Mouse (Mus musculus): ENCODE measurements around the gene Znrf3. TPM values are rescaled to one million over a fixed set of nuclear protein-coding genes. Genes with fewer than 3 reads are reported as not detected.

Znrf3 gene
- polyA plus RNA-seq, 1 experiment from 2014 or later = 8.3 TPM

- Histone ChIP-seq H3K27me3 (no peaks in the 10 kb centered on the region), H3K9ac (no peak overlapping the region), H3K4me1 (peaks cover 7% of the 10 kb centered on the region; the same call in 1 of the 2 replicates), H3K36me3 (no peaks in the 10 kb centered on the region), H3K4me3 (no peak overlapping the region), H3K4me2 (replicated peaks) (no peak overlapping the region), H3K9me3 (replicated peaks) (no peaks in the 10 kb centered on the region), H3K27ac (no peak overlapping the region)
- WGBS = 95% methylated on average over 6 of the region's 6 CpGs
- ATAC-seq (ENCODE audit: low FRiP score) = no peak
Observed at GRCm38 (mm10) chr11:5325217-5325616, 119.4 kb downstream of the Znrf3 start.

- no peaks in the 10 kb centered on the region for H3K36me3 ChIP-seq
- H3K4me2 ChIP-seq (replicated peaks) = no peak overlapping the region
- WGBS = 36% methylated on average over 2 of the region's 2 CpGs
- H3K9me3 ChIP-seq (replicated peaks) = no peaks in the 10 kb centered on the region
- H3K4me3 ChIP-seq = no peak overlapping the region
- H3K27me3 ChIP-seq = no peaks in the 10 kb centered on the region
- no peak overlapping the region for H3K9ac ChIP-seq
- no peak overlapping the region for H3K27ac ChIP-seq
- peaks cover 7% of the 10 kb centered on the region; the same call in 1 of the 2 replicates for H3K4me1 ChIP-seq
- no peak for ATAC-seq (ENCODE audit: low FRiP score)
Observed at GRCm38 (mm10) chr11:5324296-5324695, 120.4 kb downstream of the Znrf3 start.

DNA sequence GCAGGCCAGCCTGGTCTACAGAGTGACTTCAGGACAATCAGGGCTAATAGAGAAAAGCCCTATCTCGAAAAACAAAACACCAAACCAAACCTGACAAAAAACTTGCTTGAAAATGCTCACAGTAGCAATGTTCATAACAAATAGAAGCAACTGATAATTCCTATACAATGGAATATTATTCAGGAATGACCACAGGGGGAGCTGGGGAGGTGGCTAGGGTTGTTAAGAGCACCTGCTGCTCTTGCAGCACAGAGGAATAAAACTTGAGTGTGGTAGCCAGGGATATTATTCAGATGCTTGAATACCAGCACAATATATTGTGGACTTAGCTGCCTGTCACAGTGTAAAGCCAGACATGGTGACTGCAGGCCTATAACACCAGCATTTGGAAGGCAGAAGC lies 123.0 kb downstream of the Znrf3 start:
- peaks cover 27% of the 10 kb centered on the region for H3K4me1 ChIP-seq
- H3K4me2 ChIP-seq (replicated peaks) = no peak overlapping the region
- 95% methylated on average over 1 of the region's 1 CpGs for WGBS
- no peaks in the 10 kb centered on the region for H3K9me3 ChIP-seq (replicated peaks)
- no peak overlapping the region for H3K9ac ChIP-seq
- H3K27ac ChIP-seq = no peak overlapping the region
- H3K27me3 ChIP-seq = no peaks in the 10 kb centered on the region
- ATAC-seq (ENCODE audit: low FRiP score) = no peak
- no peaks in the 10 kb centered on the region for H3K36me3 ChIP-seq
- no peak overlapping the region for H3K4me3 ChIP-seq

DNA sequence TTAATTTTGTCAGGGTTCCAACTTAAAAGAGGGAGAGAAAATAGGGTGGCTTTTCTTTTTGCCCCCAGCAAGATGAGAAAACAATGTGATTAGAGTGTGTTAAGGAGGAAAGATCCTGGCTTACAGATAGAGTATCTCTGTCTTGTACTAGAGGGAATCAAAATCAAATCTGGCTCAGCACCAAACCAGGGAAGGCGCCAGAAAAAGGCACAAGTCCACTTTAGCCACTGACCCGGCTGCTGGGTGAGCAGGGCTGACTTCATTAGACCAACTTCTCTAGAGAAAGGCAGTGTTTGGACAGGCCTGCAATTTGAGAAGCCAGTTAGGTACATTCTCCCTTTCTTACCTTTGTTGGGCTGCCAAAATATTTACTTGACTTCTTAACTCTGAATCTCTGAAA lies 125.7 kb downstream of the Znrf3 start:
- H3K27me3 ChIP-seq = no peaks in the 10 kb centered on the region
- no peak for ATAC-seq (ENCODE audit: low FRiP score)
- no peak overlapping the region for H3K4me2 ChIP-seq (replicated peaks)
- no peaks in the 10 kb centered on the region for H3K9me3 ChIP-seq (replicated peaks)
- H3K4me3 ChIP-seq = no peak overlapping the region
- H3K9ac ChIP-seq = no peak overlapping the region
- peaks cover 31% of the 10 kb centered on the region for H3K4me1 ChIP-seq
- 46% methylated on average over 2 of the region's 2 CpGs for WGBS
- peak overlapping the region; percentile 83 for H3K27ac ChIP-seq
- H3K36me3 ChIP-seq = no peaks in the 10 kb centered on the region

DNA sequence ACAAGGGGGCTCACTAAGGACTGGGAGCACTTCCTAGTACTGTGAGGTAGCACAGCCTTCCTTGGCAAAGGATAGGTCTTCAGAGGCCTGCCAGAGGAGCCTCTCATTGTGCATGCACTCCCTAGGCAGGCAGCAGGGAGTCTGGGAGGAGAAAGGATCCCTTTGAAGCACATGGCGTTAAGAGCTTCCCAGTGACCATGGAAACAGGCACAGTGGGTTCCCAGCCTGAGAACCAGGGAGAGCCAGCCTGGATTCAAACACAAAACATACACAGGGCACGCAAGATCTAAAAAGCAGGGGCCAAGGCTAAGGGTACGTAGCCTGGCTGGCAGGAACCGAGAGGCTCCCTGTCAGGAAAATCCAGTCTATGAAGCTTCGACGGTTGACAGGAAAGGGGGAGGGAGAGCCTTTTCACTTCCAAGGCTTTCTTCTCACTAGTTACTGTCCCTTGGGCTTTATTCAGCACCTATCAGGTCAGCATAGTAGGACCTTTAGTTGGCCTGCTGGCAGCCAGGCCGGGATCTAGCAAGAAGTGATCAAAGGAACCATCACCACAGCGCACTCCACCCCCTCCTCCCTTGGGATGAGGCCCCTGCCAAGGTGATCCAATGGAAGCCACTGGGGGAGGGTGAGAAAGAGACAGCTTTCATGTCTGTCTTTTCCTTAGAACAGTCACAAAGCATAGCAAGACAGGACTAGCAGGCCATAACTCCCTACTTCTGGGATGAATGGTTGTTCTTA lies 126.4 kb downstream of the Znrf3 start:
- 1% methylated on average over 8 of the region's 8 CpGs for WGBS
- Histone ChIP-seq H3K4me2 (replicated peaks) (0 out of 2 replicates have a peak overlapping the region, but pooled peaks have one; percentile 11), H3K27me3 (no peaks in the 10 kb centered on the region), H3K27ac (peak overlapping the region; percentile 83), H3K4me1 (peaks cover 32% of the 10 kb centered on the region), H3K9me3 (replicated peaks) (no peaks in the 10 kb centered on the region), H3K4me3 (no peak overlapping the region), H3K36me3 (no peaks in the 10 kb centered on the region), H3K9ac (no peak overlapping the region)
- ATAC-seq (ENCODE audit: low FRiP score) = peak; percentile 89

DNA sequence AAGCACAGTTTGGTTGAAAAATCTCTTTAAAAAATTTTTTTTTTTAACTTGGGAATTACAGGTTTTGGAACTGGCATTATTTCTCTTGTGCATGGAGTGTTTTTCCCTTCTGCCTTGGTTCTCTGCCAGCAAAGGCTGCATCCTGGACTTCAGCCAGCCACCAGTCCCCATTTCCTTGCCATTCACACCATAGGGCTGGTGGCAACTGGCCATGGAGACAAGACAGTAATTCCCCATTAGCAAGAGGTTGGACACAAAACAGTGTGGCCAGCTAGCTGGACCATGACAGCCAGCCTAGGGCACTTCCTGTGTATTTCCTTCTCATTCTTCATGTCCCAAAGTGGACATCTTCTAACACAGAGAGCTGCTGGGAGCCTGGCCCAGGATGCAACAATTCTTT lies 129.9 kb downstream of the Znrf3 start:
- Histone ChIP-seq H3K27ac (peak overlapping the region; percentile 48; the same call in 1 of the 2 replicates), H3K4me3 (no peak overlapping the region), H3K36me3 (no peaks in the 10 kb centered on the region), H3K9me3 (replicated peaks) (no peaks in the 10 kb centered on the region), H3K4me1 (peaks cover 32% of the 10 kb centered on the region), H3K9ac (no peak overlapping the region), H3K27me3 (no peaks in the 10 kb centered on the region), H3K4me2 (replicated peaks) (no peak overlapping the region)
- no peak for ATAC-seq (ENCODE audit: low FRiP score)

- WGBS = 31% methylated on average over 3 of the region's 3 CpGs
- H3K4me3 ChIP-seq = no peak overlapping the region
- no peaks in the 10 kb centered on the region for H3K9me3 ChIP-seq (replicated peaks)
Observed at GRCm38 (mm10) chr11:5314330-5314741, 130.3 kb downstream of the Znrf3 start.

GRCm38 (mm10) chr11:5307024-5307905 lies 137.4 kb downstream of the Znrf3 start:
- no peaks in the 10 kb centered on the region for H3K36me3 ChIP-seq
- H3K9ac ChIP-seq = no peak overlapping the region
- H3K4me3 ChIP-seq = no peak overlapping the region
- no peaks in the 10 kb centered on the region for H3K4me1 ChIP-seq
- no peaks in the 10 kb centered on the region for H3K9me3 ChIP-seq (replicated peaks)
- H3K4me2 ChIP-seq (replicated peaks) = no peak overlapping the region
- H3K27ac ChIP-seq = no peak overlapping the region
- no peaks in the 10 kb centered on the region for H3K27me3 ChIP-seq
- 90% methylated on average over 13 of the region's 13 CpGs for WGBS
- no peak for ATAC-seq (ENCODE audit: low FRiP score)

More at GRCm38 (mm10) chr11:5314330-5314741, 130.3 kb downstream of the Znrf3 start:
- no peak for ATAC-seq (ENCODE audit: low FRiP score)
- no peak overlapping the region for H3K9ac ChIP-seq
- peaks cover 32% of the 10 kb centered on the region for H3K4me1 ChIP-seq
- no peaks in the 10 kb centered on the region for H3K27me3 ChIP-seq
- no peaks in the 10 kb centered on the region for H3K36me3 ChIP-seq
- no peak overlapping the region; the same call in 1 of the 2 replicates for H3K27ac ChIP-seq
- H3K4me2 ChIP-seq (replicated peaks) = no peak overlapping the region

GRCm38 (mm10) chr11:5306017-5306416 lies 138.6 kb downstream of the Znrf3 start:
- Histone ChIP-seq H3K27ac (no peak overlapping the region), H3K9ac (no peak overlapping the region), H3K4me3 (no peak overlapping the region), H3K36me3 (no peaks in the 10 kb centered on the region), H3K27me3 (no peaks in the 10 kb centered on the region), H3K4me2 (replicated peaks) (no peak overlapping the region), H3K9me3 (replicated peaks) (no peaks in the 10 kb centered on the region), H3K4me1 (no peaks in the 10 kb centered on the region)
- no peak for ATAC-seq (ENCODE audit: low FRiP score)

GRCm38 (mm10) chr11:5304526-5304925 lies 140.1 kb downstream of the Znrf3 start:
- ATAC-seq (ENCODE audit: low FRiP score) = no peak
- Histone ChIP-seq H3K9ac (no peak overlapping the region), H3K4me1 (no peaks in the 10 kb centered on the region), H3K4me3 (no peak overlapping the region), H3K36me3 (no peaks in the 10 kb centered on the region), H3K27me3 (no peaks in the 10 kb centered on the region), H3K9me3 (replicated peaks) (no peaks in the 10 kb centered on the region), H3K27ac (no peak overlapping the region), H3K4me2 (replicated peaks) (no peak overlapping the region)

DNA sequence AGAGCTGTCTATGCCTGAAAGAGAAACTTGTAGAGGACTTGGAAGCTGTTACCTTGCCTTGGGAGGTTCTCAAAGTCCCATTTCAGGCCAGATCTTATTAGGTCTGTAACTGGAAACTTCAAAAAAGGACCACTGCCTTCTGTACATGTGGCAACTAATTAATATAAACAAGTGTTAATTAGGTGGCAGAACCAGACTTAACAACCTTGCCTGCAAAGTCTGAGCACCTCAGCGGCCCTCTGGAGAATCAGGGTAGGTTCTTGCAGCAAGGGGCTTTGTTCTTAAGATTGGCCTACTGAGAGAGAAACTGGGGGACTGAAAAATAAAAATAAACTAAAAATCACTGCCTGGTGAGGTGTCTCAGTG lies 146.7 kb downstream of the Znrf3 start:
- H3K27ac ChIP-seq = no peak overlapping the region
- H3K4me1 ChIP-seq = peaks cover 18% of the 10 kb centered on the region
- H3K27me3 ChIP-seq = no peaks in the 10 kb centered on the region
- no peaks in the 10 kb centered on the region for H3K9me3 ChIP-seq (replicated peaks)
- H3K9ac ChIP-seq = no peak overlapping the region
- H3K4me3 ChIP-seq = no peak overlapping the region
- H3K4me2 ChIP-seq (replicated peaks) = no peak overlapping the region
- no peak for ATAC-seq (ENCODE audit: low FRiP score)
- WGBS = 46% methylated on average over 1 of the region's 1 CpGs
- H3K36me3 ChIP-seq = no peaks in the 10 kb centered on the region

DNA sequence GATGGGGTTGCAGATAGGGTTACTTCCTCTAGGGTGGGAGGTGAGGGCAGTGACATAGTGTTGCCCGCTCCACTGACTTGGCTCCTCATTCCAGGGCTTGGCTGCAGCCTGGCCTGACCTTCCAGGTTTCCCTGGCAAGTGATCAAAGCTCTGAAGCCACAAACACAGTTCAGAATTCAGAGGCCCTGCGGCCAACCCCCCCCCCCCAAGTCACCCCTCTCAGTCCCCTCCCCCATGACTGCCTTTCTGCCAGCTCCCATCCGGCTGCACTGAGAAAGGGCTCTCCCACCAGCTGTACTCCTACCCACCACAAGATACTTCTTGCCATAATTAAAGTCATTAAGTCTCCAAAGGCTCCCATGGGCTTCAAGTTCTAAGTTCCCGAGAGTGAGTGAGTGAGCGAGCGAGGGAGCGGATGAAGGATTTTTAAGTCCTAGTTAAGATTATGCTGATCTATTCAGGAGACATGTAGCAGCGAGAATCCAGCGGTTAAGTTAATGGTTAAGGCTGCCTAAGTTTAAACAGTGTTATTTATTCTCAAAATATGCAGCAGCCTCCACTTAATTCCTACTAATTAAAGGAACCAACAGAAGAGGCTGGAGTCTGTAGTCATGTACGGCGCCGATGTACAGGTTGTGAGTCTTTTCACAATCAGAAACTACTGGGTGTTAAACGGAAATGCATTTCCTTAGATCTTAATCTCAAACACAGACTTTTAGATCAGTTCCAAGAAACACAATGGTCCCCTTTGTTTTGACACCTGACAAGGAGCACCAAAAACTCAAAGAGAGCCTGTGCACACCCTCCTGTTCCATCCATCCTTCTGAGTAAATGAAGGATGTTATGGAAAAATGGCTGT lies 147.3 kb downstream of the Znrf3 start:
- no peaks in the 10 kb centered on the region for H3K9me3 ChIP-seq (replicated peaks)
- no peak overlapping the region for H3K4me2 ChIP-seq (replicated peaks)
- H3K4me3 ChIP-seq = no peak overlapping the region
- H3K36me3 ChIP-seq = no peaks in the 10 kb centered on the region
- no peak overlapping the region for H3K27ac ChIP-seq
- WGBS = 45% methylated on average over 13 of the region's 13 CpGs
- no peaks in the 10 kb centered on the region for H3K27me3 ChIP-seq
- peaks cover 18% of the 10 kb centered on the region for H3K4me1 ChIP-seq
- H3K9ac ChIP-seq = no peak overlapping the region
- ATAC-seq (ENCODE audit: low FRiP score) = no peak
